Mouse (Mus musculus): Measurements from ENCODE around the gene Bpifb4. TPM values are rescaled to one million over a fixed set of nuclear protein-coding genes. Genes with fewer than 3 reads are reported as not detected.

Bpifb4 gene
- polyA plus RNA-seq, 1 experiment from 2014 or later, result not detected

- ATAC-seq, result no peak
- H3K4me3 ChIP-seq (replicated peaks), result no peak overlapping the region
Observed at GRCm38 (mm10) chr2:154007381-154007780, 69.4 kb downstream of the Bpifb4 start.

GRCm38 (mm10) chr2:154007965-154008364 lies 70.0 kb downstream of the Bpifb4 start, which contains the start of gene Bpifa2:
TSS of gene Bpifa2 (plus strand) at chr2:154008265.
- H3K36me3 ChIP-seq, result no peaks in the 10 kb centered on the region
- H3K4me3 ChIP-seq (replicated peaks), result no peak within 1 kb of the TSS
- no peaks in the 10 kb centered on the region for H3K4me1 ChIP-seq (replicated peaks)
- H3K27ac ChIP-seq, result no peak within 1 kb of the TSS
- WGBS, result 84% methylated on average over 3 of the region's 3 CpGs
- H3K9me3 ChIP-seq, result no peaks in the 10 kb centered on the region
- H3K9ac ChIP-seq, result no peak within 1 kb of the TSS
- no peaks in the 10 kb centered on the region for H3K27me3 ChIP-seq (replicated peaks)
- H3K4me2 ChIP-seq (replicated peaks), result no peak within 1 kb of the TSS
- no peak for ATAC-seq

More at GRCm38 (mm10) chr2:154007381-154007780, 69.4 kb downstream of the Bpifb4 start:
- H3K4me2 ChIP-seq (replicated peaks), result no peak overlapping the region
- no peaks in the 10 kb centered on the region for H3K27me3 ChIP-seq (replicated peaks)
- H3K9ac ChIP-seq, result no peak overlapping the region
- no peaks in the 10 kb centered on the region for H3K36me3 ChIP-seq
- no peaks in the 10 kb centered on the region for H3K4me1 ChIP-seq (replicated peaks)
- 84% methylated on average over 1 of the region's 1 CpGs for WGBS
- H3K9me3 ChIP-seq, result no peaks in the 10 kb centered on the region
- H3K27ac ChIP-seq, result no peak overlapping the region

Other genes with a start within 250 kb of the Bpifb4 start
- gene Dnmt3c, start 241.6 kb upstream of the Bpifb4 start, polyA plus RNA-seq (2015; fragmentation: Nextera tagmentation; extraction: Ambion mirVana), result 0.09 TPM in 1 of 2 replicates, not detected in the other
- 216 and 268 TPM in 2 replicates for gene Mapre1, start 196.9 kb upstream of the Bpifb4 start, polyA plus RNA-seq (2015; fragmentation: Nextera tagmentation; extraction: Ambion mirVana)
- 0.03 TPM in 1 of 2 replicates, not detected in the other for gene Efcab8, start 158.3 kb upstream of the Bpifb4 start, polyA plus RNA-seq (2015; fragmentation: Nextera tagmentation; extraction: Ambion mirVana)
- not detected in 2 replicates for gene Sun5, start 67.1 kb upstream of the Bpifb4 start, polyA plus RNA-seq (2015; fragmentation: Nextera tagmentation; extraction: Ambion mirVana)
- not detected in 2 replicates for gene Bpifb2, start 63.2 kb upstream of the Bpifb4 start, polyA plus RNA-seq (2015; fragmentation: Nextera tagmentation; extraction: Ambion mirVana)
- not detected in 2 replicates for gene Bpifb6, start 37.8 kb upstream of the Bpifb4 start, polyA plus RNA-seq (2015; fragmentation: Nextera tagmentation; extraction: Ambion mirVana)
- gene Bpifb3, start 20.0 kb upstream of the Bpifb4 start, polyA plus RNA-seq (2015; fragmentation: Nextera tagmentation; extraction: Ambion mirVana), result not detected in 2 replicates
- not detected in 2 replicates for gene Bpifa6, start 36.7 kb downstream of the Bpifb4 start, polyA plus RNA-seq (2015; fragmentation: Nextera tagmentation; extraction: Ambion mirVana)
- not detected in 2 replicates for gene Bpifa2, start 70.1 kb downstream of the Bpifb4 start, polyA plus RNA-seq (2015; fragmentation: Nextera tagmentation; extraction: Ambion mirVana)
- gene Bpifa3, start 192.1 kb downstream of the Bpifb4 start, polyA plus RNA-seq (2015; fragmentation: Nextera tagmentation; extraction: Ambion mirVana), result not detected in 2 replicates
- gene Bpifa1, start 204.7 kb downstream of the Bpifb4 start, polyA plus RNA-seq (2015; fragmentation: Nextera tagmentation; extraction: Ambion mirVana), result not detected in 2 replicates
- gene Bpifa5, start 224.4 kb downstream of the Bpifb4 start, polyA plus RNA-seq (2015; fragmentation: Nextera tagmentation; extraction: Ambion mirVana), result not detected in 2 replicates

Measured in intestine, embryonic 15.5 days (tissue).